Mouse (Mus musculus) stomach, postnatal 0 days (tissue): ENCODE results near the gene Spesp1.

ENCODE experiments used
- CTCF ChIP-seq: IDR thresholded peaks from 2 replicates; pipeline ENCODE4 v1.5.1; 2016; ENCODE audit warnings: antibody characterized with exemption, low read depth, mild to moderate bottlenecking, moderate library complexity
- EP300 ChIP-seq: optimal IDR thresholded peaks from 2 replicates; pipeline ENCODE3; 2016; ENCODE audit warnings: antibody characterized with exemption

DNA sequence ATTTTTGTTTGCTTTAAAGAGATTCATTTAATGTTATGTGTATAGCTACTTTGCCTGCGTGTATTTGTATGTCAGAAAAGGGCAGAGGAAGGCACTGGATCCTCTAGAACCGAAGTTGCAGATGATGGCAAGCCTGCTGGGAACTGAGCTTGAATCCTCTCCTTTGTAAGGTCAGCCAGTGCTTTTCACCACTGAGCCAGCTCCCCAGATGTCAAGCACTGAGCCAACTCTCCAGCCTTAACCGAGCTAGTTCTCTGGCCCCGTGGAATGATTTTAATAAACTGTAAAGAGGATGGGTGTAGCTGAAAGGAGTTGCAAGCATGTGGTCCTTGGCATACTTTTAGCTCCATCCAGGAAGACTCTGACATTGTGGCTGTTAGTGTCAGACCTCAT, 5.6 kb upstream of the Spesp1 start:
- no peak for TF ChIP-seq EP300
- TF ChIP-seq CTCF: no peak
